Mouse (Mus musculus) splenic B cell, adult 2 months (primary cell): ENCODE results near the gene Sh3glb1.
A peak's percentile ranks its signal among the peaks of the same experiment; 100 is the strongest.

Source experiments
- DNase-seq: peaks from one replicate; pipeline ENCODE4 v3.0.0-alpha.2; 2011; ENCODE audit warnings: low read depth, low spot score
- H3K27me3 ChIP-seq: 2 replicates; pipeline ENCODE4 v1.6.1; 2012; ENCODE audit warnings: mild to moderate bottlenecking, low read length, moderate library complexity, mixed read lengths; ENCODE audit not compliant: control insufficient read depth, poor library complexity, insufficient read depth, severe bottlenecking
- H3K36me3 ChIP-seq: 2 replicates; pipeline ENCODE4 v1.6.1; 2012; ENCODE audit warnings: mild to moderate bottlenecking, low read length, moderate library complexity, mixed read lengths; ENCODE audit not compliant: control insufficient read depth, poor library complexity, insufficient read depth, severe bottlenecking

The Sh3glb1 gene

DNA sequence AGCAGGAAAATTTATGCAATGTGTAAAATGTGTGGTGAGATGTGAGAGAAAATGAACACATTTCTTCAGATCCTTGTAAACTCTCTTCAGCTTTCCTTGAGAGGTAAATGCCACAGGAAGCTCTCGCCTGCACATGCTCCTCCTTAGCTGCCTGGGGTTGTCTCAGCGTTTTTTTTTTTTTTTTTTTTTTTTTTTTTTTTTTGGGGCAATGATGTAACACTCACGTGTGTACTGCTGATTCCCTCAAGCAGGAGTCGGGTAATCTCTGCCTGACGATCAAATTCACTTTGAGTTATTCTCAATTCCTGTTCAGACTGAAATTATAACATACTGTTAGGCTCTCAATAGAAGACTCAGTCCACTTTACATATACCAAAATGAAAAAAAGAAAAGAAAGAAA lies 23.0 kb downstream of the Sh3glb1 start:
- Histone ChIP-seq H3K36me3 (peaks cover 11% of the 10 kb centered on the region), H3K27me3 (no peaks in the 10 kb centered on the region)
- no peak for DNase-seq

DNA sequence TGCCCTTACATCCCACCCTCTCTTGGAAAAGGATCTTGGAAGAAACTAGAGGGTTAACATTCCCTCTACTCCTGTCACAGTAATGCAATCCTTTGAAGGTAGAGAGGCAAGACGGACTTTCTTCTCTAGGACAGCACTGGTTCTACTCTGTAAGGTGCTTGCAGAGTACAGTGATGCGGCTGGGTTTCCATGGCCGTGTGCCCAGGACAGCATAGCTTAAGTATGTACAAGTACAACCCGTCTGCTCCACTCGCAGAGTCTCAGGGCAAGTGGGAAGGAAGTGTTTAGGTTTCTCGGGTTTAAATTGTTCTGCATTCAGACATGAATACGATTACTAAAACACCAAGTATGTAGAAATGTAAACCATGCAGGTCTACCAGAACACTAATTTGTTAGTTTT lies 25.2 kb downstream of the Sh3glb1 start:
- Histone ChIP-seq H3K36me3 (peaks cover 15% of the 10 kb centered on the region), H3K27me3 (no peaks in the 10 kb centered on the region)
- no peak for DNase-seq

DNA sequence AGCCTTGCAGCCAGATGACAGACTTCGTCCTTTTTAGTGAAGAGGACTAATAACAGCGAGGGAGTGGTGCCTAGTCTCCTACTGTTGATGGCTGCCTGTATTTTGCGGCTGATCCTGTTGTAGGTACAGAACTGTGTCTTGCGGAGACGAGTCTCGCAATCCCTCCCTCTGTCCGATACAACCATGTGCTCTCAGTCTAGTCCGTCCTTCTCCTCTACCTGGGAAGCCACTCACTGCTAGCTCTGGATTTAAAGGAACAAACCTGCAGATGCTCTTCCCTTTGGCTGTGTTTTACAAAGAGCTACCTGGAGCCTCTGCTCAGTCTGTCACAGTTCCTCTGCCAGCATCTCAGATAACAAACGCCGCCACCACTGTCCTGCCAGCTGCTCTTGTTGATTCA lies 26.1 kb downstream of the Sh3glb1 start:
- Histone ChIP-seq H3K27me3 (no peaks in the 10 kb centered on the region), H3K36me3 (peaks cover 15% of the 10 kb centered on the region)
- DNase-seq: no peak

DNA sequence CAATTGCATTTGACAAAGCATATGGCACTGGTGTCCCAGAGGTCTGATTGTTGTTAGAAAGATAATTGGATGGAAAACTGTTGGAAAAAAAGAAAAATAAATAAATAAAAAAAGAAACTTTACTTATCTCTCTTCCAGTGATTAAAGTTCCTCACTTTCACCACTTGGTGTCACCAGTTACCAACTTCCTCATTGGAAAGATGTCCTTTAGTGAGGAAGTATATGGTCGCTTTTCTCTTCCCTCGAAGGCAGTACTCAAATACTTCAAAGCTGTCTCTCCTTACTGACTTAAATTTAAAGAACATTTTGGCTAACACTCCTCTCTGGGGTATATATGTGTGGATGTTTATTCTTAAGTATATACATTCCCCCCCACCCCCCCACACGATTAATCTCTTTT lies 28.1 kb downstream of the Sh3glb1 start:
- Histone ChIP-seq H3K27me3 (no peaks in the 10 kb centered on the region), H3K36me3 (peaks cover 17% of the 10 kb centered on the region)
- DNase-seq: peak; percentile 78

DNA sequence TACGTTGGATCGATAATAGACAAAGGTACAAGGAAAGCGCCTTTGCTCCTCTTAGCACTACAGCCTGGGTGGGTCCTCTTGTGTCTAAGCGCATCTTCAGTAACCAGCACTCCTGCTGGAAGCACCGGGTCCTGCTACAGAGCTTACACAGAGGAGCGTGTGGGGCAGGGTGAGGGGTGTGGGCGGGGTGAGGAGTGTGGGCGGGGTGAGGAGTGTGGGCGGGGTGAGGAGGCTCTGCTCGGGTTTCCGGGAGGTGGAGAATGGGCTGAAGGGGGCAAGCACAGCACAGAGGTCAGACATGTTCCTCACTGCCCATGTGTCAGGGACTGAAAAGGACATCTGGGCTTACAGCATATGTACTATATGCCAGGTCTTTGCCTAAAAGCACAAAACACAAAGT lies 30.9 kb downstream of the Sh3glb1 start:
- peak; percentile 8 for DNase-seq
- no peaks in the 10 kb centered on the region for H3K27me3 ChIP-seq
- peaks cover 13% of the 10 kb centered on the region for H3K36me3 ChIP-seq

DNA sequence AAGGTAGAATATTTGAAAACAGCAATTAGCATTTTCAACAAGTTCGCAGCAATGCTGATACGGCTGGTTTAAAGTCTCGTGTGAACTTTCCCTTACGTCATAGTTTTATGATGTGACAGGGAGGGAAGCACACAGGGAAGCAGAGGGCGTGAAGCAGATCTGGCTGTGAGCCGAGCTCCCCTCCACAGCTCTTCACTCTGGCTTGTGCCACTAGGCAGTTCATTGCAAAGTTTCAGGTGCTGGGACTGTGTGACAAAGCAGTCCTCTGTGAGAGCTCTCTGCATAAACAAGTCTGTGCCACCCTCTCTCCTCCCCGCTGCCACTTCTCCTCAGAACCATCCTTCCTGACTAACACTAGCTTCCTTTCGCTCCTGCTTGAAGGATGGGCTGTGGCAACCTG lies 31.9 kb downstream of the Sh3glb1 start:
- Histone ChIP-seq H3K36me3 (peaks cover 8% of the 10 kb centered on the region; the same call in 1 of the 2 replicates), H3K27me3 (no peaks in the 10 kb centered on the region)
- no peak for DNase-seq

DNA sequence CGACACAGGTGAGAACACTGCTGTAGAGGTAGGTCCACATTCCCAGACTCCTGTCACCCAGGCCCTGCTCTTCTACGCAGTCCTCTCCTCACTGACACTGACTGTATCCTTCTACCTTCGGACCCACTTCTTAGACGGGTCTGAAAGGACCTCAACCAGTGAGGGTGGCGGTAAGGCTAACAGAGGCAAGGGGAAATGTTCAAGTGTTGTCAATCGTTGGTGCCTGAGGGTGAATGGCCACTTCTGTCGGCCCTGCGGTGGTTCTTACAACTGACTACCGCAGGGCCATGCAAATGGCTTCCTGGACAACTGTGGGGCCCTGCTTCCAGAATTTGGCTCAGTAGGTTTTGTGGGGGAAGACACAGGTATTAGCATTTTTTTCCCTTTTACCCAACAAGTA lies 32.5 kb downstream of the Sh3glb1 start:
- DNase-seq: no peak
- Histone ChIP-seq H3K27me3 (no peaks in the 10 kb centered on the region), H3K36me3 (peaks cover 8% of the 10 kb centered on the region; the same call in 1 of the 2 replicates)

DNA sequence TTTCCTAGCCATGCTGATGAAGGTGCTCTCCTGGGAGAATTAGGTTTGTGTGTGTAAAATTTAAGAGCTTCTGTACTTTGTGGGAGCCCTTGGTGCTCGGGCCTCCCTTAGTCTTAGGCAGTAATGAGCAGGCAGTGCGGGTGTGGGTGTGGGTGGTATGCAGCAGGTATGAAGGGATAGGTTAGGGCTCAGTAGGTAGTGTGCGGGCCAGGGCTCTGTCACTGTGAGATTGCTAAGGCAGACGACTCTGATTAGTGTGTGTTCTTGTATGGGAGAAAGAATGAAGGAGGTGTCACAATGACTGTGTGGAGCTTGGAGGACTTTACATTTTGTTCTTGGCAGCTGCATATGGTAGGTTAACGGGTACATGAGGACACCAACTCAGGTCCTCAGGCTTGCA lies 34.0 kb downstream of the Sh3glb1 start:
- DNase-seq: no peak
- H3K36me3 ChIP-seq: peaks cover 4% of the 10 kb centered on the region; the same call in 1 of the 2 replicates
- H3K27me3 ChIP-seq: no peaks in the 10 kb centered on the region

DNA sequence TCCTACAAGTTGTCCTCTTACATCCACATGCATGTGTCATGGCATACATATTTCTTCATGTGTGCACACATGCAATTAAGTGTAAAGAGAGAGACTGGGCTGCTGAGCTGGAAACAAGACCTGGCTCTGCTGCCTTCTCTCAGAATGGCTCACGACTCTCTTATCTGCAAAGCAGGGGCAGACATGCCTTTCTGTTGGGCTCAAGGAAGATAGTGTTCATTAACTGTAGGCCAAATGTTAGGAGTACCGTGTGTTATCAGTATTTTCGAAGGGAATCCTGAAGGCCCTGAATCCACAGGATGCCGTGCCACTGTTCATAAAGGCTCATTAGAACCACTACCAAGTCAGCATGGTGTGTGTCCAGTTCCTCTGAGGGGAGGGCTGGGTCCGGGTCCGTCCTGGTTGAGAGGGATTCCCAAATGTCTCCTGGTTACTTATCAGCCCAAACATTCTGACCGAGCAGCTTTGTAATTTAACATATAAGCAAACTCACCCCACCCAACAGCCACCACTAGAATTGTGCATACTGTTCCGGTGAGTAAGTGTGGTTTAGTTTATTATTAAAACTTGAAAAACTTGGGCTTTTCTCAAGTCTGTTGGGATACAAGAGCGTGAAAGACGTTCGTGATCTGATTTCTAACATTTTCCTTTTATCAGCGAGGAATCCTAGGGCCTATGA lies 36.9 kb downstream of the Sh3glb1 start:
- H3K36me3 ChIP-seq: 0 out of 2 replicates have a peak, but pooled peaks cover 2% of the 10 kb centered on the region
- no peaks in the 10 kb centered on the region for H3K27me3 ChIP-seq
- DNase-seq: no peak

DNA sequence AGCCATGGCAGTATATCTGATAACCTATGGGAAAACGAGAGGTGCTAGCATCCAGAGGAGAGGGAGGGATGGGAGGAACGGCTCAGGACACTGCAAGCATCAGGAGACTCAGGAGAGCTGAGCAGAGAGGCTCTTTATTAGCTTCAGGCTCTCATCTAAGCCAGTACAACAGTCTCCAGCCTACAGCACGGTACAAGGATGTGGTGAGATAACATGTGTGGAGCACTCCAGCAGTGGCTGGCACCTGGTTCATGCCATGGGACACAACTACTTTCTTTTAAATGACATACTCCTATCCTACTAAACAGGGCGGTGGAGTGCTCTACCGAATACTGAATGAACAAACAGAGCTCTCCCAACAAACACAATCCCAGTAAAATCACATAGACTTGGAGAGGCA lies 38.6 kb downstream of the Sh3glb1 start:
- no peak for DNase-seq
- H3K36me3 ChIP-seq: no peaks in the 10 kb centered on the region
- H3K27me3 ChIP-seq: no peaks in the 10 kb centered on the region

DNA sequence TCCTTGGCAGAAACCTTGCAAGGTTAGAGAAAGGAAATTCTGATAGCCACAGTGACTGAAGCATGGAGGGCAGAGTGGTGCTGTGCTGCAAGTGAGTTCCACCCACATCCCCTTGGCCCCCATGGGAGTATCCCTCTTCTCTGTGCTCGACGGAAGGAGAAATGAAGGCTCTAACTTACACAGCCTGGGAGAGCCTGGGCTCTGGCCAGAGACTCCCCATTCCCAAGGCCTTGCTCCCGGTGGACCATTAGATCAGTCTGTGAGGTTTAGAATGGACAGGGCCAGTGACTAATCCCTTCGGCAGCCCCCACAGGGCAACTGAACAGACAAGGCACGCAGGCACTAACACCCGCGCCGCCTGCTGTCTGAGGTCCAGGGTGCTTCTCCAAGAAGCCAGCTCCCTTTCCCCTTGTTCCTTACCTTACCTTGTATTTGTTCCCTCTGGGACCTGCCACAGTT lies 40.4 kb downstream of the Sh3glb1 start:
- H3K36me3 ChIP-seq: no peaks in the 10 kb centered on the region
- DNase-seq: no peak
- H3K27me3 ChIP-seq: no peaks in the 10 kb centered on the region

DNA sequence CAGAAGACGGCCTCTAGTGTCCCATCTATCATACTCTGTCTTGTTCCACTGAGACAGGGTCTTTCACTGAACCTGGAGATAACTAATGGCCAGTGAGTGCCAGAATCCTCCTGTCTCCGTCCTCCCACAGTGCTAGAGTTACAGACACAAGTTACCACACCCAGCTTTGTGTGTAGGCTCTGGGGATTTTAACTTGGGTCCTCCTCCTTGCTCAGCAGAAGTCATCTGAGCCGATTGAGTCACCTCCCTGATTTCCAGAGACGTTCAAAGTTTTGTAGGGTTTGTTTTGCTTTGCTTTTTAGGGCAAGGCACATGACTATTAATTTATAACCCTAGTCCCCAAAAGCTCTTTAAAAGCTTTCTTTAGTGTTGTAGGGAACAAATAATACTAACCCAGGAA lies 41.0 kb downstream of the Sh3glb1 start:
- no peaks in the 10 kb centered on the region for H3K27me3 ChIP-seq
- no peak for DNase-seq
- H3K36me3 ChIP-seq: no peaks in the 10 kb centered on the region

DNA sequence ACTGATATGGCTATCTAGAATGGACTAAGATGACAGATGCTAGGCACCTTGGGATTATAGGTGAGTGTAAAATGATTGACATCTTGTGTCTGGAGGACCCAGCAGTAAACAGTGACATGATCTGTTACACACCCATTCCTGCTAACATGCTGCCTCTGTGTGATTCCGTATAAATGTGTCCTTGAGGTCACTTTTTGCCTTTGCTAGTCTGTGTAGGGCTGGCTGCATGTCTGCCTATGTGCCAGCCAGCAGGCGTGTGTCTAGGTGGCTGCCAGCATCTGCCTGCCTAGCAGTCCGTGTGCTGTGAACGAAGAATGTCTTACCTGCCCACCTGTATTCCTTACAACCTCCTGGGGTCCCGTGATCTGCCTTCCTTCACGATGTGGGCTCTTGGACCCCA lies 42.4 kb downstream of the Sh3glb1 start:
- DNase-seq: no peak
- Histone ChIP-seq H3K27me3 (no peaks in the 10 kb centered on the region), H3K36me3 (no peaks in the 10 kb centered on the region)

DNA sequence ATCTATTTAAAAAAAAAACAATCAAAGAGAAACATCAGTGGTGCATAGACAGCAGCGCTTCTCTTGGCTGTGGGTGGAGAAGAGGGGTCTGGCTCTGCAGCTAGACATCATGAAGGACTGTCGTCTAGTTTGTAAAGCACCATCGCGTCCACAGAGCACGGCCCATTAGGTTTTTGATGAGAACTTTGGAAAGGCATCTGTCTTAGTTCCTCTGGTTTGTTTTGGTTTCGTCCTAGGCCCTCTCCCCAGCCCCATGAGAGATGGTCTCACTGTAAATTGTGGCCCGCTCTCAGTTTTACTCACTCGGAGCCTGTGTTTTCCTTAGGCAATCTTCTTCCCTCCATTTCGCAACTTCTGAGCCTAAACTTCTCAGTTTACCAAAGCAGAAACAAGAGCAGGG lies 43.9 kb downstream of the Sh3glb1 start:
- no peak for DNase-seq
- no peaks in the 10 kb centered on the region for H3K27me3 ChIP-seq
- H3K36me3 ChIP-seq: no peaks in the 10 kb centered on the region

DNA sequence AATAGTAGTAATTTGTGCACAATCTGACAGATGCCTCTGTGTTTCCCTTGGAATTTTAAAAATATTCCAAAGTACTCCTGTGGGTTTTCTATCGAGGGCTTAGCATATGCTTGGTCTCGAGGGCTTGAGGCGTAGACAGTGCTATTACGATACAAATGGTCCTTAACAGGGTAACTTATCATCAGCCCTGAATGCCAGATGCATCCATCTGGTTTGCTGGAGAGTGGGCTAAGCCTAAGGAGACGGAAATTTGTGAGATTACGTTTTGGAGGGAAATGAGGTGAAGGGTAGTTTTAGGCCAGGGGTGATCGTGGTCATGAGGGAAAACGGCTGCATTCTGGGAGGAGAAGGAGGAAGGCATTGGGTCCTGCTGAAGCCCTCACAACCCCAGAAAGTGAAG lies 48.1 kb downstream of the Sh3glb1 start:
- Histone ChIP-seq H3K36me3 (no peaks in the 10 kb centered on the region), H3K27me3 (no peaks in the 10 kb centered on the region)
- DNase-seq: no peak
